Mouse (Mus musculus): ENCODE measurements around the gene Dlg2. TPM values are rescaled to one million over a fixed set of nuclear protein-coding genes. Genes with fewer than 3 reads are reported as not detected.
A peak's percentile ranks its signal among the peaks of the same experiment; 100 is the strongest.

Gene Dlg2
- polyA plus RNA-seq, 1 experiment = 6.0 TPM

- no peaks in the 10 kb centered on the region for H3K36me3 ChIP-seq (ENCODE audit: control insufficient read depth, insufficient read depth, low read length)
- H3K4me3 ChIP-seq (ENCODE audit: control insufficient read depth, insufficient read depth, low read length) = 0 out of 2 replicates have a peak overlapping the region, but pooled peaks have one; percentile 14
- no peak for DNase-seq
- no peak overlapping the region for H3K27ac ChIP-seq (ENCODE audit: control insufficient read depth, insufficient read depth, low read length)
- WGBS = 2% methylated on average over 10 of the region's 10 CpGs
- no peaks in the 10 kb centered on the region for H3K27me3 ChIP-seq (ENCODE audit: control insufficient read depth, insufficient read depth, low read length)
- TF ChIP-seq POLR2A (IDR thresholded peaks at IDR 0.05; ENCODE audit: control insufficient read depth, extremely low read depth, insufficient read depth, low read length, poor library complexity) = no peak
- no peak for TF ChIP-seq CTCF (IDR thresholded peaks at IDR 0.05; ENCODE audit: borderline replicate concordance, control insufficient read depth, extremely low read depth, insufficient read depth, low read length, poor library complexity)
- H3K4me1 ChIP-seq (replicated peaks; ENCODE audit: control insufficient read depth, insufficient read depth, low read length) = peaks cover 10% of the 10 kb centered on the region
These were observed 1944.0 kb downstream of the Dlg2 start for GRCm38 (mm10) chr7:92420474-92420873.

GRCm38 (mm10) chr7:92423017-92423416, 1946.5 kb downstream of the Dlg2 start:
- no peak for DNase-seq
- Histone ChIP-seq H3K36me3 (ENCODE audit: control insufficient read depth, insufficient read depth, low read length) (no peaks in the 10 kb centered on the region), H3K27ac (ENCODE audit: control insufficient read depth, insufficient read depth, low read length) (no peak overlapping the region), H3K4me3 (ENCODE audit: control insufficient read depth, insufficient read depth, low read length) (no peak overlapping the region), H3K4me1 (replicated peaks; ENCODE audit: control insufficient read depth, insufficient read depth, low read length) (peaks cover 18% of the 10 kb centered on the region), H3K27me3 (ENCODE audit: control insufficient read depth, insufficient read depth, low read length) (no peaks in the 10 kb centered on the region)
- no peak for TF ChIP-seq CTCF (IDR thresholded peaks at IDR 0.05; ENCODE audit: borderline replicate concordance, control insufficient read depth, extremely low read depth, insufficient read depth, low read length, poor library complexity)
- no peak for TF ChIP-seq POLR2A (IDR thresholded peaks at IDR 0.05; ENCODE audit: control insufficient read depth, extremely low read depth, insufficient read depth, low read length, poor library complexity)
- WGBS = 87% methylated on average over 3 of the region's 3 CpGs

- Histone ChIP-seq H3K27ac (ENCODE audit: control insufficient read depth, insufficient read depth, low read length) (no peak overlapping the region), H3K4me3 (ENCODE audit: control insufficient read depth, insufficient read depth, low read length) (no peak overlapping the region), H3K4me1 (replicated peaks; ENCODE audit: control insufficient read depth, insufficient read depth, low read length) (peaks cover 18% of the 10 kb centered on the region), H3K36me3 (ENCODE audit: control insufficient read depth, insufficient read depth, low read length) (no peaks in the 10 kb centered on the region), H3K27me3 (ENCODE audit: control insufficient read depth, insufficient read depth, low read length) (no peaks in the 10 kb centered on the region)
- TF ChIP-seq POLR2A (IDR thresholded peaks at IDR 0.05; ENCODE audit: control insufficient read depth, extremely low read depth, insufficient read depth, low read length, poor library complexity) (no peak), CTCF (IDR thresholded peaks at IDR 0.05; ENCODE audit: borderline replicate concordance, control insufficient read depth, extremely low read depth, insufficient read depth, low read length, poor library complexity) (no peak)
- peak; percentile 26 for DNase-seq
- 2% methylated on average over 3 of the region's 3 CpGs for WGBS
These were observed 1948.2 kb downstream of the Dlg2 start for GRCm38 (mm10) chr7:92424703-92425102.

DNA sequence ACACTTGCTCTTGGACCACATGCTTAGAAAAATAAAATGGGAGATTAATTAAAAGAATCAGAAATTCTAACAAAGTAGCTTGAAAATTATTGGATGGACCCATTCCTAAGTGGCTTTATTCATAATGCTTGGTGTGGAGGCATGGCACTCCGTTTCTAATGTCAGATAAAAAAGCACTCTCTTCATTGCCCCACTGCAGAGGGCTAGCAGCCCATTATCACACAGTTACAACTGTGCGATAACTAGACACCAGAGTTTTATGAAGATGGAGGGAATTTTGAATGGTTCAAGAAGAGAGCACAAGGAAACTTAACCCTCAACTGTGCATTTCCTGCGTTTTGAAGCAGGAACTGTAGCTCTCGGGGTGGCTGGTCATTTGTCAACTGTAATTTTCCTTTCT, 1950.8 kb downstream of the Dlg2 start:
- Histone ChIP-seq H3K4me1 (replicated peaks; ENCODE audit: control insufficient read depth, insufficient read depth, low read length) (peaks cover 18% of the 10 kb centered on the region), H3K27ac (ENCODE audit: control insufficient read depth, insufficient read depth, low read length) (no peak overlapping the region), H3K27me3 (ENCODE audit: control insufficient read depth, insufficient read depth, low read length) (no peaks in the 10 kb centered on the region), H3K36me3 (ENCODE audit: control insufficient read depth, insufficient read depth, low read length) (no peaks in the 10 kb centered on the region), H3K4me3 (ENCODE audit: control insufficient read depth, insufficient read depth, low read length) (no peak overlapping the region)
- TF ChIP-seq CTCF (IDR thresholded peaks at IDR 0.05; ENCODE audit: borderline replicate concordance, control insufficient read depth, extremely low read depth, insufficient read depth, low read length, poor library complexity) (no peak), POLR2A (IDR thresholded peaks at IDR 0.05; ENCODE audit: control insufficient read depth, extremely low read depth, insufficient read depth, low read length, poor library complexity) (no peak)
- DNase-seq = no peak
- WGBS = 67% methylated on average over 4 of the region's 4 CpGs

GRCm38 (mm10) chr7:92428629-92429028, 1952.2 kb downstream of the Dlg2 start:
- TF ChIP-seq CTCF (IDR thresholded peaks at IDR 0.05; ENCODE audit: borderline replicate concordance, control insufficient read depth, extremely low read depth, insufficient read depth, low read length, poor library complexity) (no peak), POLR2A (IDR thresholded peaks at IDR 0.05; ENCODE audit: control insufficient read depth, extremely low read depth, insufficient read depth, low read length, poor library complexity) (no peak)
- Histone ChIP-seq H3K27me3 (ENCODE audit: control insufficient read depth, insufficient read depth, low read length) (no peaks in the 10 kb centered on the region), H3K4me1 (replicated peaks; ENCODE audit: control insufficient read depth, insufficient read depth, low read length) (peaks cover 15% of the 10 kb centered on the region), H3K36me3 (ENCODE audit: control insufficient read depth, insufficient read depth, low read length) (no peaks in the 10 kb centered on the region), H3K4me3 (ENCODE audit: control insufficient read depth, insufficient read depth, low read length) (no peak overlapping the region), H3K27ac (ENCODE audit: control insufficient read depth, insufficient read depth, low read length) (no peak overlapping the region)
- WGBS = 98% methylated on average over 5 of the region's 5 CpGs
- DNase-seq = no peak

GRCm38 (mm10) chr7:92430254-92430653, 1953.8 kb downstream of the Dlg2 start:
- Histone ChIP-seq H3K27me3 (ENCODE audit: control insufficient read depth, insufficient read depth, low read length) (no peaks in the 10 kb centered on the region), H3K27ac (ENCODE audit: control insufficient read depth, insufficient read depth, low read length) (no peak overlapping the region), H3K4me3 (ENCODE audit: control insufficient read depth, insufficient read depth, low read length) (no peak overlapping the region), H3K36me3 (ENCODE audit: control insufficient read depth, insufficient read depth, low read length) (no peaks in the 10 kb centered on the region), H3K4me1 (replicated peaks; ENCODE audit: control insufficient read depth, insufficient read depth, low read length) (peaks cover 8% of the 10 kb centered on the region)
- TF ChIP-seq CTCF (IDR thresholded peaks at IDR 0.05; ENCODE audit: borderline replicate concordance, control insufficient read depth, extremely low read depth, insufficient read depth, low read length, poor library complexity) (no peak), POLR2A (IDR thresholded peaks at IDR 0.05; ENCODE audit: control insufficient read depth, extremely low read depth, insufficient read depth, low read length, poor library complexity) (no peak)
- no peak for DNase-seq
- 93% methylated on average over 2 of the region's 2 CpGs for WGBS

DNA sequence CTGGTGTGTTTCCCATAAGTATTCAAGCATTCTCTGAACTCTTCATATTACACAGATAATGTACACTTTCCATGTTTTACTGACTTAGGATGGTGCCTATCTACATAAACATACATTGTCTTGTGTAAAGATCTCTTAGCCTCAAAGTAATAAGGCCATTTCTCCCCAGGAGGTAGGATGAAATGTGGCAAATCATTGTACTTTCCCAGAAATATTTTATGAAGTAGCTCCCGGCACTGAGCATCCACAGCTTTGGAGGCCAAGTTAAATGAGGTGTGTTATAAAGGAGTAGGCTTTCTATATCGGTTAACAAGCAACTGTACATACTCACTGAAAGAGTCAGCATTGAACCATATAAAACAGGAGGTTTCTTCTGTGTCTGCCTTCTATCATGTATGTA, 1960.7 kb downstream of the Dlg2 start:
- WGBS = 92% methylated on average over 2 of the region's 2 CpGs
- no peak for DNase-seq
- TF ChIP-seq POLR2A (IDR thresholded peaks at IDR 0.05; ENCODE audit: control insufficient read depth, extremely low read depth, insufficient read depth, low read length, poor library complexity) (no peak), CTCF (IDR thresholded peaks at IDR 0.05; ENCODE audit: borderline replicate concordance, control insufficient read depth, extremely low read depth, insufficient read depth, low read length, poor library complexity) (no peak)

More for the DNA sequence above, 1960.7 kb downstream of the Dlg2 start:
- H3K36me3 ChIP-seq (ENCODE audit: control insufficient read depth, insufficient read depth, low read length) = no peaks in the 10 kb centered on the region
- H3K27me3 ChIP-seq (ENCODE audit: control insufficient read depth, insufficient read depth, low read length) = no peaks in the 10 kb centered on the region
- no peak overlapping the region for H3K27ac ChIP-seq (ENCODE audit: control insufficient read depth, insufficient read depth, low read length)
- no peaks in the 10 kb centered on the region for H3K4me1 ChIP-seq (replicated peaks; ENCODE audit: control insufficient read depth, insufficient read depth, low read length)
- no peak overlapping the region for H3K4me3 ChIP-seq (ENCODE audit: control insufficient read depth, insufficient read depth, low read length)
